In genomic region chr17:83600976-83601375, GRCm38 (mm10) we compare ENCODE assay signal across 14 mouse cellular contexts. TPM values are rescaled to one million over a fixed set of nuclear protein-coding genes. Genes with fewer than 3 reads are reported as not detected.
"Had no signal": no experiment of that assay in that cellular context is flagged by ENCODE, and none has a peak within 500 bp of the region (broad histone marks: within the 10 kb centered on the region; RNA-seq: fewer than 3 reads in every experiment).

No protein-coding gene starts in this region.

- ATAC-seq: intestine, postnatal 0 days; liver, embryonic 12.5 days had no signal

- DNase-seq: kidney, adult 2 months; kidney, postnatal 25 days; layer of hippocampus, adult 9-11 months; layer of hippocampus, postnatal 36 days; liver; lung, adult 18-20 months; lung, postnatal 14 days; lung, postnatal 4 days; midbrain, embryonic 14.5 days; thymus, adult 18-20 months; thymus, postnatal 36 days had no signal

RNA-seq across cellular contexts. Expression of gene Kcng3, which starts 30.7 kb away (rescaled TPM):
- total RNA-seq: megakaryocyte-erythroid progenitor cell, adult 5-6 weeks had no signal
